Mouse (Mus musculus) liver, embryonic 14 days (tissue): Measurements from ENCODE around the gene Cyren. TPM values are rescaled to one million over a fixed set of nuclear protein-coding genes. Genes with fewer than 3 reads are reported as not detected.

Experiments used
- polyA plus RNA-seq: library from polyadenylated mRNA; depleted of rRNA; stranded (reverse); fragments of >200 nt; gene quantifications from 2 replicates; pipeline ENCODE4 v1.2.3, GENCODE M21; 2012; rRNA removed

Gene Cyren
- polyA plus RNA-seq, result 5.5 and 6.6 TPM in 2 replicates

DNA sequence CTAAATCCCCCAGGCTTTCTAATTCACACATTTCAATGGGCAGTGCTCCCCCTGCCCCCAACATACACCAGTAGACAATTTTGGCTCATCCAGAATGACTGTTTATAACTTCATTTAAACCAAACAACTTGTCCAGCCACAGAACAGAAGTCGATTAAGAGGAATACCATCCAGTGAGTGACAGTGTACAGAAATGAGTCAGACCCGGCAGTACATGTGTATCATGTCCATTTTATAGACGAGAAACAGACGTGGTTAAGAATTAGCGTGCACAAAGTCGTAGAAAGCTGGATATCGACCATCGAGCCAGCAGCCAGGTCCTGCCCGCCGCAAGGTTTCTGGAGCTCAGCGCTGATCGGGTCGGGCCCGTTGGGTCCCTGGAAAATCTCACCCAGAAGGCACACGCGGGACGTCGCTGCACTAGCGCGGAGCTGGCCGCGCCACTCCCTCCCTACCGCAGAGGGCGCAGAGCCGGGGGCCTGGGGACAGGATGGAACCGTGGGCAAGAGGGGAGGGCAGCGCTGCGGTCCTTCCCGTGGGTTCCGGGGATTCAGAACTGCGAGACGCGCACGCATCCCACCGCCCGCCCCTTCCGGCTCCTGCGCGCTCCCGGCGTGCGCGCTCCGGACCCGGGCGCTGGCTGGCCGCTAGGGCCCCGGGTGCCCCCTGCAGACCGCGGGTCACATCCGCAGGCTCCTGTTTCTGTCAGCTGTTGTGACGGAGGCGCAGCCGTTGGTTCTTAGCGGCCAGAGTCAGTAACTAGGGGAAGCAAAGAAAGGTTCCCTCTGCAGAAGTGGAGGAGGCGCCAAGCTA is at the start of gene Cyren:
Cyren (minus strand) TSS at position 552 of the 813 bp plus-strand sequence.

DNA sequence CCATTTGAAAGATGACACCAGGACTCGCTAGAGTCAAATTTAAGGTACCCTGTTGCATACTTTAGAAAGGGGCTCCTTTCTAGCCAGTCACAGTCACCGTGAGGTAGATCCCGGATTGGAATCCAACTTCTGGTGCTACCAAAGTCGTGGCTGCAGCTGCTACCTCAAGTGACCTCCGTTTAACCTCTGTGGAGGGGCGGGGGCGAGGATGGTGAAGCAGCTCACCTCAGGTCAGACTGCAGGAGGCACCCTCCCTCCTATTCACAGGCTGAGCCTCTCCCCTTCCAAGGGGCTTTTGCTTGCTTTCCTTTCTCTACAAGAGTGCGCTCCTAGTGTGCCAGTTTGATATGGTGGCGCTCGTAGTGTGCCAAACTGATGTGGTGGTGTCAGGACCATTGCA is 42.1 kb upstream of the Cyren start, which contains the start of gene Stra8:
Stra8 (plus strand) TSS at position 208 of the 400 bp plus-strand sequence.

DNA sequence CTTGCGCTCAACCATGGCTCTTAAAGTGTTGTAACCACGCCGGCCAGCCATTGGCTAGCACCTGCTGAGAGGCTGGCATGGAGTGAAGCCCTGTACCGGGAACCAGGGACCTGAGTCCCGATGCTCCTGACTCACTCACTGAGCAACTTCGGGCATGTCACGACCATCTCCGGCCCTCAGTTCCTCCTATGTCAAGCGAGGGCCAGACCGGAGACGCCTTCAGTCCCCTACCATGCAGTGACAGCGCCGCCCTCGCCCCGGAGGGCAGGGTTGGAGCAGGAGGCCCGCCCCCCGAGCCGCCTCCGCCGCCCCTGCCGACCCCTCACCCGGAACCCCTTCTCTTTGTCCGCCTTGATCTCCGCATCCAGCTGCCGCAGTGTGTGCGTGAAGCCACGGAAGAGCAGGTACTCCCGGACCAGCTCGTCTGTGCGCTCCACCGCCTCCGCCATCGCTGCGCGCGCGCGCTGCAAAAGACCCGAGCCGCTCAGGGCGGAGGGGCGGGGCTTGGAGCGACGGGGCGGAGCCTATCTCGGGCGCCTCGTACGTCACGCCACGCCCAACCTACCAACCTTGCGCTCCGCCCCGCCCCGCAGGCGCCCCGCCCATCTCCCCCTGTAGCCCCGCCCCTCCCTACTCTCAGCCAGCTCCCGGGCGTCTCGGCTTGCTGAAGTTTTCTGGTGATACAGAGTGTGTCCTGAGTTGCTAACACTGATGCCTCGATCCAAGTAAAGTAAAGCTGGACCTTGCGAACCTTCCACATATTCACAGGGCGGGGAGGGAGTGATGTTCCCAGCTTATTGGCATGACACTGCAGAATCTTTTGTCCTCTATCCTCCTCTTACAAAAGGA is 32.7 kb upstream of the Cyren start, which contains the start of gene Wdr91:
Wdr91 (minus strand) TSS at position 506 of the 849 bp plus-strand sequence.

DNA sequence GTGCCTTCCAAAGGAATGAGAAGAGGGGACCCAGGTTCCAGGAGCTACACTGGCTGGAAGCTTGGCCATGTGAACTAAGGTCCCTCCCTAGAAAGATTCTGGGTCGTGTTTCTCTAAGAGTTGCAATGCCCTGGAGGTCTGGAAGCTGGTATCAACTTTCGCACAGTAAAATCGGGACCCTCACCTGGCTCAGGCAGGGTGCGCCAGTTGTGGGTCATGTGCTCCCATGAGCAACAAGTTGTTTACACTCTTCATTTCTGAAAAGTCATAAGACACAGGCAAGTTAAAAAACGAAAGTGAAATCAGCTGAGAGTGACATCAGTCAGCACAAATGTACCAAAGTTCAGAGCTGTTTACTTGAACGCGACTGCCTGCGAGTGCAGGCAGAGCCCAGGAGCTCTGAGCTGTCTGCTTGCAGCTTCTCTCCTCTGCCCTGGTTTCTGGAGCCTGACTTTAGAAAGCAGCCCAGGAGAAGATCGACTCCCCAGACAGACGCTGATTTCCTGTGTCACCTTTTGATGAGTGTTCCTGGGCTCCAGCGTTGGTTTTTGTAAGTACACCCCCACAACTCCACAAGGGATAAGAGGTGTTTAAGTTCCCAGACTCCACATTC is 15.0 kb downstream of the Cyren start, which contains the start of gene Tmem140:
Tmem140 (plus strand) TSS at position 356 of the 613 bp plus-strand sequence.

Other genes with a start within 250 kb of the Cyren start
- 3.2 and 3.4 TPM in 2 replicates for gene Agbl3, start 97.6 kb downstream of the Cyren start, polyA plus RNA-seq
- 1.6 and 2.1 TPM in 2 replicates for gene Tmem140, start 14.9 kb downstream of the Cyren start, polyA plus RNA-seq
- 16.8 and 23.4 TPM in 2 replicates for gene Wdr91, start 32.8 kb upstream of the Cyren start, polyA plus RNA-seq
- not detected in 2 replicates for gene Stra8, start 42.1 kb upstream of the Cyren start, polyA plus RNA-seq
- gene Slc23a4, start 110.3 kb upstream of the Cyren start, polyA plus RNA-seq, result 0.15 and 0.19 TPM in 2 replicates